In genomic region chr4:116596978-116597881, GRCm38 (mm10) we compare ENCODE assay signal across 7 mouse cellular contexts. TPM values are rescaled to one million over a fixed set of nuclear protein-coding genes. Genes with fewer than 3 reads are reported as not detected.
DNase-seq lines count a peak whose midpoint lies in the region; ATAC-seq and TF ChIP-seq lines count a peak whose summit lies in the region.

No protein-coding gene starts in this region.

- whole genome bisulfite sequencing in embryonic facial prominence, embryonic 10.5 days: 1% methylated on average over 50 of the region's 50 CpGs
- under 1% methylated on average over 50 of the region's 50 CpGs for WGBS in intestine, postnatal 0 days
- 1% methylated on average over 50 of the region's 50 CpGs for WGBS in midbrain, embryonic 12.5 days
- WGBS in small intestine, adult 2 months: under 1% methylated on average over 50 of the region's 50 CpGs

- H3K4me1 ChIP-seq in embryonic facial prominence, embryonic 10.5 days: peaks cover 28% of the 10 kb centered on the region
- H3K4me1 ChIP-seq in intestine, postnatal 0 days (replicated peaks; ENCODE audit: control insufficient read depth, insufficient read depth, low read length): peaks cover 5% of the 10 kb centered on the region; the same call in 1 of the 2 replicates
- peaks cover 25% of the 10 kb centered on the region for H3K4me1 ChIP-seq in midbrain, embryonic 12.5 days
- peaks cover 2% of the 10 kb centered on the region; the same call in 1 of the 2 replicates for H3K4me1 ChIP-seq in small intestine, adult 2 months (ENCODE audit: control insufficient read depth, insufficient read depth, insufficient read length, low read length)

- TF ChIP-seq POLR2A in small intestine, adult 2 months (IDR thresholded peaks at IDR 0.05; ENCODE audit: low read depth, low read length): peak; percentile 53; the same call in 1 of the 2 replicates

- H3K4me3 ChIP-seq in embryonic facial prominence, embryonic 10.5 days: peak overlapping the region; percentile 74
- peak overlapping the region; percentile 53 for H3K4me3 ChIP-seq in intestine, postnatal 0 days (ENCODE audit: low read depth, low read length)
- peak overlapping the region; percentile 65 for H3K4me3 ChIP-seq in midbrain, embryonic 12.5 days
- peak overlapping the region; percentile 91 for H3K4me3 ChIP-seq in small intestine, adult 2 months (ENCODE audit: low read depth, low read length)

- intact Hi-C loops in left cerebral cortex, postnatal 4 days (cut with DNase I): no loop called here

- peak overlapping the region; percentile 60 for H3K9ac ChIP-seq in intestine, postnatal 0 days (ENCODE audit: low read depth, low read length)
- peak overlapping the region; percentile 73 for H3K9ac ChIP-seq in midbrain, embryonic 12.5 days (replicated peaks)

- peak; percentile 94 for DNase-seq in adrenal gland, postnatal 10 days
- peak; percentile 92 for DNase-seq in embryonic facial prominence, embryonic 10.5 days (ENCODE audit: low spot score)
- peak; percentile 55 for DNase-seq in gonadal fat pad, adult 2 months (ENCODE audit: low read depth)
- peak; percentile 88 for DNase-seq in left cerebral cortex, postnatal 4 days

- peak; percentile 54 for TF ChIP-seq CTCF in intestine, postnatal 0 days (IDR thresholded peaks at IDR 0.05; ENCODE audit: low read depth)
- TF ChIP-seq CTCF in small intestine, adult 2 months (IDR thresholded peaks at IDR 0.05; ENCODE audit: extremely low read depth, insufficient read length, insufficient replicate concordance, low read depth, low read length): 0 out of 2 replicates have a peak, but pooled peaks have one; percentile 6

- H3K36me3 ChIP-seq in embryonic facial prominence, embryonic 10.5 days (replicated peaks): peaks cover 61% of the 10 kb centered on the region
- peaks cover 32% of the 10 kb centered on the region for H3K36me3 ChIP-seq in intestine, postnatal 0 days (ENCODE audit: control insufficient read depth, insufficient read depth)
- peaks cover 39% of the 10 kb centered on the region for H3K36me3 ChIP-seq in midbrain, embryonic 12.5 days
- H3K36me3 ChIP-seq in small intestine, adult 2 months (ENCODE audit: control insufficient read depth, insufficient read depth, low read length): peaks cover 30% of the 10 kb centered on the region

- no peaks in the 10 kb centered on the region for H3K27me3 ChIP-seq in embryonic facial prominence, embryonic 10.5 days (replicated peaks; ENCODE audit: low read depth, poor library complexity, severe bottlenecking)
- no peaks in the 10 kb centered on the region for H3K27me3 ChIP-seq in intestine, postnatal 0 days (replicated peaks; ENCODE audit: control insufficient read depth, insufficient read depth, low read length)
- no peaks in the 10 kb centered on the region for H3K27me3 ChIP-seq in midbrain, embryonic 12.5 days
- H3K27me3 ChIP-seq in small intestine, adult 2 months (ENCODE audit: control insufficient read depth, insufficient read depth, low read length): no peaks in the 10 kb centered on the region

- H3K27ac ChIP-seq in embryonic facial prominence, embryonic 10.5 days (replicated peaks): peak overlapping the region; percentile 79
- H3K27ac ChIP-seq in intestine, postnatal 0 days (ENCODE audit: low read depth, low read length): peak overlapping the region; percentile 85
- H3K27ac ChIP-seq in midbrain, embryonic 12.5 days (replicated peaks): peak overlapping the region; percentile 76
- H3K27ac ChIP-seq in small intestine, adult 2 months (ENCODE audit: insufficient read depth, low read depth, low read length): peak overlapping the region; percentile 82

- ATAC-seq in intestine, postnatal 0 days: peak; percentile 98
- peak; percentile 92 for ATAC-seq in midbrain, embryonic 12.5 days (ENCODE audit: low FRiP score, low read depth)

- peak overlapping the region; percentile 97 for H3K4me2 ChIP-seq in intestine, postnatal 0 days (replicated peaks; ENCODE audit: low read depth)
- peak overlapping the region; percentile 87 for H3K4me2 ChIP-seq in midbrain, embryonic 12.5 days (replicated peaks)

- no peaks in the 10 kb centered on the region for H3K9me3 ChIP-seq in embryonic facial prominence, embryonic 10.5 days
- H3K9me3 ChIP-seq in intestine, postnatal 0 days (ENCODE audit: control insufficient read depth): no peaks in the 10 kb centered on the region
- H3K9me3 ChIP-seq in midbrain, embryonic 12.5 days: no peaks in the 10 kb centered on the region

RNA-seq across cellular contexts. Expression of gene Ccdc17, which starts 0.8 kb away (rescaled TPM):
- 10 to 100 TPM in 1 of 2 experiments, 1 to 10 TPM in 1; 5.8 to 13.8 TPM for total RNA-seq in adrenal gland, postnatal 10 days (2021)
- polyA plus RNA-seq in embryonic facial prominence, embryonic 10.5 days (2016; fragmentation: Nextera tagmentation; extraction: Ambion mirVana): 1.6 and 1.7 TPM in 2 replicates
- 15.3 and 20.0 TPM in 2 replicates for polyA plus RNA-seq in gonadal fat pad, adult 2 months (2012; rRNA removed)
- 4.1 and 6.1 TPM in 2 replicates for polyA plus RNA-seq in intestine, postnatal 0 days (2015; fragmentation: Nextera tagmentation; extraction: Ambion mirVana)
- total RNA-seq in left cerebral cortex, postnatal 4 days (2021): 1 to 10 TPM; 2.4 to 3.9 TPM
- polyA plus RNA-seq in midbrain, embryonic 12.5 days (2016; fragmentation: Nextera tagmentation; extraction: Ambion mirVana): 3.4 and 4.6 TPM in 2 replicates
- 4.1 and 4.3 TPM in 2 replicates for polyA plus RNA-seq in small intestine, adult 2 months (2012; rRNA removed)

RNA-seq across cellular contexts. Expression of gene Nasp, which starts 30.5 kb away (rescaled TPM):
- 10 to 100 TPM; 46.4 to 48.1 TPM for total RNA-seq in adrenal gland, postnatal 10 days (2021)
- polyA plus RNA-seq in embryonic facial prominence, embryonic 10.5 days (2016; fragmentation: Nextera tagmentation; extraction: Ambion mirVana): 333 and 342 TPM in 2 replicates
- polyA plus RNA-seq in gonadal fat pad, adult 2 months (2012; rRNA removed): 3.8 and 4.4 TPM in 2 replicates
- polyA plus RNA-seq in intestine, postnatal 0 days (2015; fragmentation: Nextera tagmentation; extraction: Ambion mirVana): 36.9 and 38.6 TPM in 2 replicates
- total RNA-seq in left cerebral cortex, postnatal 4 days (2021): 100 to 1,000 TPM; 125 to 130 TPM
- 229 and 242 TPM in 2 replicates for polyA plus RNA-seq in midbrain, embryonic 12.5 days (2016; fragmentation: Nextera tagmentation; extraction: Ambion mirVana)
- 0.62 and 0.96 TPM in 2 replicates for polyA plus RNA-seq in small intestine, adult 2 months (2012; rRNA removed)

RNA-seq across cellular contexts. Expression of gene Gpbp1l1, which starts 39.8 kb away (rescaled TPM):
- 10 to 100 TPM; 72.4 to 81.2 TPM for total RNA-seq in adrenal gland, postnatal 10 days (2021)
- polyA plus RNA-seq in embryonic facial prominence, embryonic 10.5 days (2016; fragmentation: Nextera tagmentation; extraction: Ambion mirVana): 33.8 and 35.3 TPM in 2 replicates
- polyA plus RNA-seq in gonadal fat pad, adult 2 months (2012; rRNA removed): 48.8 and 49.0 TPM in 2 replicates
- 31.3 and 33.9 TPM in 2 replicates for polyA plus RNA-seq in intestine, postnatal 0 days (2015; fragmentation: Nextera tagmentation; extraction: Ambion mirVana)
- 10 to 100 TPM; 24.4 to 26.1 TPM for total RNA-seq in left cerebral cortex, postnatal 4 days (2021)
- polyA plus RNA-seq in midbrain, embryonic 12.5 days (2016; fragmentation: Nextera tagmentation; extraction: Ambion mirVana): 27.3 and 32.0 TPM in 2 replicates
- 23.1 and 31.2 TPM in 2 replicates for polyA plus RNA-seq in small intestine, adult 2 months (2012; rRNA removed)

RNA-seq across cellular contexts. Expression of gene Tmem69, which starts 41.5 kb away (rescaled TPM):
- total RNA-seq in adrenal gland, postnatal 10 days (2021): 10 to 100 TPM; 18.9 to 23.4 TPM
- polyA plus RNA-seq in embryonic facial prominence, embryonic 10.5 days (2016; fragmentation: Nextera tagmentation; extraction: Ambion mirVana): 25.6 and 27.7 TPM in 2 replicates
- polyA plus RNA-seq in gonadal fat pad, adult 2 months (2012; rRNA removed): 4.6 and 6.6 TPM in 2 replicates
- polyA plus RNA-seq in intestine, postnatal 0 days (2015; fragmentation: Nextera tagmentation; extraction: Ambion mirVana): 17.0 and 19.1 TPM in 2 replicates
- 10 to 100 TPM in 1 of 2 experiments, 1 to 10 TPM in 1; 9.9 to 12.4 TPM for total RNA-seq in left cerebral cortex, postnatal 4 days (2021)
- 27.3 and 29.1 TPM in 2 replicates for polyA plus RNA-seq in midbrain, embryonic 12.5 days (2016; fragmentation: Nextera tagmentation; extraction: Ambion mirVana)
- polyA plus RNA-seq in small intestine, adult 2 months (2012; rRNA removed): 0.94 and 2.6 TPM in 2 replicates

RNA-seq across cellular contexts. Expression of gene Akr1a1, which starts 54.2 kb away (rescaled TPM):
- total RNA-seq in adrenal gland, postnatal 10 days (2021): 100 to 1,000 TPM; 646 to 659 TPM
- 644 and 663 TPM in 2 replicates for polyA plus RNA-seq in embryonic facial prominence, embryonic 10.5 days (2016; fragmentation: Nextera tagmentation; extraction: Ambion mirVana)
- polyA plus RNA-seq in gonadal fat pad, adult 2 months (2012; rRNA removed): 1,043 and 1,056 TPM in 2 replicates
- polyA plus RNA-seq in intestine, postnatal 0 days (2015; fragmentation: Nextera tagmentation; extraction: Ambion mirVana): 860 and 870 TPM in 2 replicates
- total RNA-seq in left cerebral cortex, postnatal 4 days (2021): 100 to 1,000 TPM; 651 to 668 TPM
- polyA plus RNA-seq in midbrain, embryonic 12.5 days (2016; fragmentation: Nextera tagmentation; extraction: Ambion mirVana): 463 and 513 TPM in 2 replicates
- 304 and 652 TPM in 2 replicates for polyA plus RNA-seq in small intestine, adult 2 months (2012; rRNA removed)

Comparison
In these comparisons a context has a peak if more than half of its experiments do, and no peak if none do; other contexts are left out.
1. Peak in every context shown above with its lines: DNase-seq, ATAC-seq, H3K4me3 ChIP-seq and H3K27ac ChIP-seq.